Mouse (Mus musculus) thymus, adult 2 months (tissue): Measurements from ENCODE around the gene 4930539E08Rik. TPM values are rescaled to one million over a fixed set of nuclear protein-coding genes. Genes with fewer than 3 reads are reported as not detected.

Experiments used
- DNase-seq: peaks from one replicate; pipeline ENCODE4 v3.0.0; 2021
- H3K27ac ChIP-seq: fragments of 200-500 bp; 2 replicates; pipeline ENCODE4 v1.5.1; 2012; ENCODE audit warnings: low read length, control low read depth; ENCODE audit not compliant: control insufficient read depth, insufficient read depth
- H3K27me3 ChIP-seq: fragments of 200-500 bp; 2 replicates; pipeline ENCODE4 v1.6.1; 2012; ENCODE audit warnings: mild to moderate bottlenecking, low read length, moderate library complexity, mixed read lengths; ENCODE audit not compliant: control insufficient read depth, insufficient read depth
- H3K36me3 ChIP-seq: fragments of 200-500 bp; 2 replicates; pipeline ENCODE4 v1.6.1; 2012; ENCODE audit warnings: mild to moderate bottlenecking, low read length, moderate library complexity; ENCODE audit not compliant: control insufficient read depth, insufficient read depth
- H3K4me1 ChIP-seq: fragments of 200-500 bp; replicated peaks from 2 replicates; pipeline ENCODE4 v1.6.1; 2012; ENCODE audit warnings: low read length; ENCODE audit not compliant: control insufficient read depth, insufficient read depth
- H3K4me3 ChIP-seq: fragments of 200-500 bp; 2 replicates; pipeline ENCODE4 v1.5.1; 2012; ENCODE audit warnings: mild to moderate bottlenecking, low read length, control low read depth, moderate library complexity; ENCODE audit not compliant: control insufficient read depth, insufficient read depth
- CTCF ChIP-seq: fragments of 200-500 bp; IDR thresholded peaks from 2 replicates; pipeline ENCODE4 v1.5.1; 2012; ENCODE audit warnings: mild to moderate bottlenecking, control low read depth, low read length, moderate library complexity, borderline replicate concordance; ENCODE audit not compliant: control insufficient read depth, poor library complexity, insufficient read depth; ENCODE audit errors: extremely low read depth
- POLR2A ChIP-seq: fragments of 200-500 bp; IDR thresholded peaks from 2 replicates; pipeline ENCODE4 v1.6.1; 2012; ENCODE audit warnings: mild to moderate bottlenecking, low read length, control low read depth, moderate library complexity; ENCODE audit not compliant: control insufficient read depth, poor library complexity, insufficient read depth; ENCODE audit errors: extremely low read depth
- WGBS: fragments of 180-500 bp; shearing (Covaris S2); methylation state at CpG from one replicate; pipeline ENCODE4 v1.1.7; 2018; 5-methylcytosine and 5-hydroxymethylcytosine counted together
- polyA plus RNA-seq: library from polyadenylated mRNA; depleted of rRNA; stranded (reverse); fragments of >200 nt; gene quantifications from 2 replicates; pipeline ENCODE4 v1.2.3, GENCODE M21; 2012

Gene 4930539E08Rik
- polyA plus RNA-seq, 1 experiment = 6.8 TPM

GRCm38 (mm10) chr17:28950751-28951150 is 35.6 kb upstream of the 4930539E08Rik start:
- Histone ChIP-seq H3K4me1 (peaks cover 19% of the 10 kb centered on the region), H3K36me3 (no peaks in the 10 kb centered on the region), H3K27me3 (no peaks in the 10 kb centered on the region), H3K4me3 (no peak overlapping the region), H3K27ac (no peak overlapping the region)
- TF ChIP-seq CTCF = no peak
- TF ChIP-seq POLR2A = no peak
- WGBS = 53% methylated on average over 4 of the region's 4 CpGs
- DNase-seq = no peak

GRCm38 (mm10) chr17:28948661-28949060 is 33.5 kb upstream of the 4930539E08Rik start:
- peaks cover 10% of the 10 kb centered on the region for H3K4me1 ChIP-seq
- 91% methylated on average over 4 of the region's 4 CpGs for WGBS
- no peaks in the 10 kb centered on the region for H3K27me3 ChIP-seq
- H3K27ac ChIP-seq = no peak overlapping the region
- TF ChIP-seq POLR2A (no peak), CTCF (no peak)
- no peak for DNase-seq
- no peak overlapping the region for H3K4me3 ChIP-seq
- H3K36me3 ChIP-seq = no peaks in the 10 kb centered on the region

GRCm38 (mm10) chr17:28947011-28947939 is 32.2 kb upstream of the 4930539E08Rik start:
- no peak overlapping the region for H3K27ac ChIP-seq
- 94% methylated on average over 19 of the region's 19 CpGs for WGBS
- no peak overlapping the region for H3K4me3 ChIP-seq
- H3K27me3 ChIP-seq = no peaks in the 10 kb centered on the region
- peaks cover 4% of the 10 kb centered on the region for H3K4me1 ChIP-seq
- H3K36me3 ChIP-seq = no peaks in the 10 kb centered on the region
- no peak for DNase-seq
- no peak for TF ChIP-seq POLR2A
- no peak for TF ChIP-seq CTCF

- Histone ChIP-seq H3K27ac (no peak overlapping the region), H3K4me1 (no peaks in the 10 kb centered on the region), H3K27me3 (no peaks in the 10 kb centered on the region), H3K36me3 (no peaks in the 10 kb centered on the region), H3K4me3 (no peak overlapping the region)
- DNase-seq = no peak
- WGBS = 93% methylated on average over 7 of the region's 7 CpGs
- TF ChIP-seq POLR2A (no peak), CTCF (no peak)
Measured at GRCm38 (mm10) chr17:28944481-28944880, 29.4 kb upstream of the 4930539E08Rik start.

GRCm38 (mm10) chr17:28943740-28944139 is 28.6 kb upstream of the 4930539E08Rik start, which contains the start of gene Pxt1:
Pxt1 (minus strand) TSS chr17:28943840.
- no peaks in the 10 kb centered on the region for H3K4me1 ChIP-seq

GRCm38 (mm10) chr17:28942101-28942500 is 27.0 kb upstream of the 4930539E08Rik start:
- no peak for DNase-seq

More at GRCm38 (mm10) chr17:28943740-28944139, 28.6 kb upstream of the 4930539E08Rik start, which contains the start of gene Pxt1:
- Histone ChIP-seq H3K27ac (no peak within 1 kb of the TSS), H3K27me3 (no peaks in the 10 kb centered on the region), H3K4me3 (no peak within 1 kb of the TSS), H3K36me3 (no peaks in the 10 kb centered on the region)
- DNase-seq = no peak
- TF ChIP-seq POLR2A (no peak), CTCF (no peak)
- 94% methylated on average over 7 of the region's 7 CpGs for WGBS

More at GRCm38 (mm10) chr17:28942101-28942500, 27.0 kb upstream of the 4930539E08Rik start:
- TF ChIP-seq CTCF (no peak), POLR2A (no peak)
- Histone ChIP-seq H3K36me3 (no peaks in the 10 kb centered on the region), H3K4me1 (no peaks in the 10 kb centered on the region), H3K27me3 (no peaks in the 10 kb centered on the region), H3K4me3 (no peak overlapping the region), H3K27ac (no peak overlapping the region)
- 75% methylated on average over 10 of the region's 11 CpGs for WGBS
